Mouse (Mus musculus): ENCODE data around the gene Abhd14b. TPM values are rescaled to one million over a fixed set of nuclear protein-coding genes. Genes with fewer than 3 reads are reported as not detected.
A peak's percentile ranks its signal among the peaks of the same experiment; 100 is the strongest.

Gene Abhd14b
- polyA plus RNA-seq, 1 experiment, result 14.6 TPM

- TF ChIP-seq POLR2A (IDR thresholded peaks at IDR 0.05; ENCODE audit: low read depth, low read length) (no peak), CTCF (IDR thresholded peaks at IDR 0.05; ENCODE audit: extremely low read depth, insufficient read depth, insufficient read length, insufficient replicate concordance) (no peak)
- DNase-seq (ENCODE audit: low read depth in 1 of 2, low spot score in 2 of 2), result no peak
- H3K4me3 ChIP-seq (ENCODE audit: extremely low read depth, insufficient read depth, insufficient read length), result no peak overlapping the region
- no peaks in the 10 kb centered on the region for H3K36me3 ChIP-seq (ENCODE audit: control insufficient read depth, insufficient read depth, low read length)
- no peaks in the 10 kb centered on the region for H3K27me3 ChIP-seq (ENCODE audit: control insufficient read depth, insufficient read depth, low read length)
- H3K4me1 ChIP-seq (ENCODE audit: control insufficient read depth, insufficient read depth, insufficient read length), result peaks cover 11% of the 10 kb centered on the region; the same call in 1 of the 2 replicates
- 90% methylated on average over 5 of the region's 5 CpGs for WGBS
- H3K27ac ChIP-seq (ENCODE audit: insufficient read depth, low read length), result no peak overlapping the region
Observed at GRCm38 (mm10) chr9:106413606-106414005, 33.7 kb upstream of the Abhd14b start.

- TF ChIP-seq CTCF (IDR thresholded peaks at IDR 0.05; ENCODE audit: extremely low read depth, insufficient read depth, insufficient read length, insufficient replicate concordance), result no peak
- no peak for TF ChIP-seq POLR2A (IDR thresholded peaks at IDR 0.05; ENCODE audit: low read depth, low read length)
- no peaks in the 10 kb centered on the region; the same call in 1 of the 2 replicates for H3K27me3 ChIP-seq (ENCODE audit: control insufficient read depth, insufficient read depth, low read length)
- WGBS, result 90% methylated on average over 6 of the region's 6 CpGs
- no peak overlapping the region for H3K4me3 ChIP-seq (ENCODE audit: extremely low read depth, insufficient read depth, insufficient read length)
- DNase-seq (ENCODE audit: low read depth in 1 of 2, low spot score in 2 of 2), result no peak
- H3K4me1 ChIP-seq (ENCODE audit: control insufficient read depth, insufficient read depth, insufficient read length), result peaks cover 4% of the 10 kb centered on the region; the same call in 1 of the 2 replicates
- no peak overlapping the region for H3K27ac ChIP-seq (ENCODE audit: insufficient read depth, low read length)
- H3K36me3 ChIP-seq (ENCODE audit: control insufficient read depth, insufficient read depth, low read length), result no peaks in the 10 kb centered on the region
Observed at GRCm38 (mm10) chr9:106416826-106417225, 30.4 kb upstream of the Abhd14b start.

GRCm38 (mm10) chr9:106417841-106418625 is 29.2 kb upstream of the Abhd14b start:
- no peak for TF ChIP-seq POLR2A (IDR thresholded peaks at IDR 0.05; ENCODE audit: low read depth, low read length)
- no peak for TF ChIP-seq CTCF (IDR thresholded peaks at IDR 0.05; ENCODE audit: extremely low read depth, insufficient read depth, insufficient read length, insufficient replicate concordance)
- Histone ChIP-seq H3K4me1 (ENCODE audit: control insufficient read depth, insufficient read depth, insufficient read length) (peaks cover 2% of the 10 kb centered on the region; the same call in 1 of the 2 replicates), H3K4me3 (ENCODE audit: extremely low read depth, insufficient read depth, insufficient read length) (no peak overlapping the region), H3K27ac (ENCODE audit: insufficient read depth, low read length) (no peak overlapping the region), H3K36me3 (ENCODE audit: control insufficient read depth, insufficient read depth, low read length) (no peaks in the 10 kb centered on the region), H3K27me3 (ENCODE audit: control insufficient read depth, insufficient read depth, low read length) (no peaks in the 10 kb centered on the region; the same call in 1 of the 2 replicates)
- 20% methylated on average over 29 of the region's 29 CpGs for WGBS
- DNase-seq (ENCODE audit: low read depth in 1 of 2, low spot score in 2 of 2), result no peak

GRCm38 (mm10) chr9:106420608-106421007 is 26.7 kb upstream of the Abhd14b start:
- Histone ChIP-seq H3K36me3 (ENCODE audit: control insufficient read depth, insufficient read depth, low read length) (no peaks in the 10 kb centered on the region), H3K27ac (ENCODE audit: insufficient read depth, low read length) (no peak overlapping the region), H3K27me3 (ENCODE audit: control insufficient read depth, insufficient read depth, low read length) (no peaks in the 10 kb centered on the region; the same call in 1 of the 2 replicates), H3K4me1 (ENCODE audit: control insufficient read depth, insufficient read depth, insufficient read length) (peaks cover 2% of the 10 kb centered on the region; the same call in 1 of the 2 replicates), H3K4me3 (ENCODE audit: extremely low read depth, insufficient read depth, insufficient read length) (no peak overlapping the region)
- no peak for TF ChIP-seq CTCF (IDR thresholded peaks at IDR 0.05; ENCODE audit: extremely low read depth, insufficient read depth, insufficient read length, insufficient replicate concordance)
- TF ChIP-seq POLR2A (IDR thresholded peaks at IDR 0.05; ENCODE audit: low read depth, low read length), result no peak
- no peak for DNase-seq (ENCODE audit: low read depth in 1 of 2, low spot score in 2 of 2)
- WGBS, result 3% methylated on average over 2 of the region's 2 CpGs

GRCm38 (mm10) chr9:106421033-106421864 is 26.0 kb upstream of the Abhd14b start:
- peaks cover 2% of the 10 kb centered on the region; the same call in 1 of the 2 replicates for H3K4me1 ChIP-seq (ENCODE audit: control insufficient read depth, insufficient read depth, insufficient read length)
- TF ChIP-seq CTCF (IDR thresholded peaks at IDR 0.05; ENCODE audit: extremely low read depth, insufficient read depth, insufficient read length, insufficient replicate concordance) (no peak), POLR2A (IDR thresholded peaks at IDR 0.05; ENCODE audit: low read depth, low read length) (no peak)
- no peak for DNase-seq (ENCODE audit: low read depth in 1 of 2, low spot score in 2 of 2)
- no peak overlapping the region for H3K4me3 ChIP-seq (ENCODE audit: extremely low read depth, insufficient read depth, insufficient read length)
- no peaks in the 10 kb centered on the region; the same call in 1 of the 2 replicates for H3K27me3 ChIP-seq (ENCODE audit: control insufficient read depth, insufficient read depth, low read length)
- no peaks in the 10 kb centered on the region for H3K36me3 ChIP-seq (ENCODE audit: control insufficient read depth, insufficient read depth, low read length)
- 19% methylated on average over 18 of the region's 18 CpGs for WGBS
- no peak overlapping the region for H3K27ac ChIP-seq (ENCODE audit: insufficient read depth, low read length)

- Histone ChIP-seq H3K36me3 (ENCODE audit: control insufficient read depth, insufficient read depth, low read length) (no peaks in the 10 kb centered on the region), H3K4me3 (ENCODE audit: extremely low read depth, insufficient read depth, insufficient read length) (no peak overlapping the region), H3K27ac (ENCODE audit: insufficient read depth, low read length) (no peak overlapping the region), H3K27me3 (ENCODE audit: control insufficient read depth, insufficient read depth, low read length) (no peaks in the 10 kb centered on the region; the same call in 1 of the 2 replicates), H3K4me1 (ENCODE audit: control insufficient read depth, insufficient read depth, insufficient read length) (peaks cover 2% of the 10 kb centered on the region; the same call in 1 of the 2 replicates)
- DNase-seq (ENCODE audit: low read depth in 1 of 2, low spot score in 2 of 2), result peak; percentile 56 to 77
- WGBS, result 1% methylated on average over 3 of the region's 3 CpGs
- TF ChIP-seq CTCF (IDR thresholded peaks at IDR 0.05; ENCODE audit: extremely low read depth, insufficient read depth, insufficient read length, insufficient replicate concordance), result peak; percentile 86; the same call in 1 of the 2 replicates
- TF ChIP-seq POLR2A (IDR thresholded peaks at IDR 0.05; ENCODE audit: low read depth, low read length), result no peak
Observed at GRCm38 (mm10) chr9:106421865-106422160, 25.4 kb upstream of the Abhd14b start.
